Mouse (Mus musculus): Measurements from ENCODE around the gene Dmrtc2.
"Not testable (repeated sequence)": the region's sequence is repeated elsewhere in the genome, so short reads cannot be mapped to it uniquely, and the experiment has no call there.

Gene Dmrtc2

GRCm38 (mm10) chr7:24869532-24870165 is at the start of gene Dmrtc2, which contains the start of gene Lypd4:
Dmrtc2 (plus strand) TSS chr7:24870057.
Lypd4 (minus strand) TSS chr7:24869941.
- DNase-seq = no peak

- DNase-seq = no peak
These were observed 45.4 kb upstream of the Dmrtc2 start for GRCm38 (mm10) chr7:24824452-24824851.

GRCm38 (mm10) chr7:24827181-24827580 is 42.7 kb upstream of the Dmrtc2 start:
- no peak for DNase-seq

- DNase-seq = peak; percentile 16 to 32
These were observed 31.0 kb upstream of the Dmrtc2 start for GRCm38 (mm10) chr7:24838732-24839409.

- DNase-seq = peak in 1 of 2 experiments; percentile 12
These were observed 30.4 kb upstream of the Dmrtc2 start for GRCm38 (mm10) chr7:24839410-24839808.

GRCm38 (mm10) chr7:24840331-24840730 is 29.5 kb upstream of the Dmrtc2 start:
- DNase-seq = no peak

- DNase-seq = no peak
These were observed 28.8 kb upstream of the Dmrtc2 start for GRCm38 (mm10) chr7:24841009-24841408.

- DNase-seq = no peak
These were observed 25.7 kb upstream of the Dmrtc2 start for GRCm38 (mm10) chr7:24844144-24844543.

GRCm38 (mm10) chr7:24845181-24845580 is 24.7 kb upstream of the Dmrtc2 start:
- DNase-seq = no peak

GRCm38 (mm10) chr7:24845713-24846112 is 24.1 kb upstream of the Dmrtc2 start:
- no peak for DNase-seq

- not testable (repeated sequence) for DNase-seq
These were observed 23.3 kb upstream of the Dmrtc2 start for GRCm38 (mm10) chr7:24846576-24846975.

GRCm38 (mm10) chr7:24850162-24850561 is 19.7 kb upstream of the Dmrtc2 start:
- DNase-seq = no peak

GRCm38 (mm10) chr7:24850899-24851303 is 19.0 kb upstream of the Dmrtc2 start:
- DNase-seq = no peak

GRCm38 (mm10) chr7:24851596-24852325 is 18.1 kb upstream of the Dmrtc2 start:
- DNase-seq = no peak

GRCm38 (mm10) chr7:24852557-24853232 is 17.2 kb upstream of the Dmrtc2 start:
- no peak for DNase-seq

GRCm38 (mm10) chr7:24853233-24853563 is 16.7 kb upstream of the Dmrtc2 start:
- no peak for DNase-seq

- no peak for DNase-seq
These were observed 16.2 kb upstream of the Dmrtc2 start for GRCm38 (mm10) chr7:24853695-24854094.

GRCm38 (mm10) chr7:24856460-24857120 is 13.3 kb upstream of the Dmrtc2 start:
- DNase-seq = peak in 1 of 2 experiments; percentile 13

- no peak for DNase-seq
These were observed 10.6 kb upstream of the Dmrtc2 start for GRCm38 (mm10) chr7:24859234-24859633.

- no peak for DNase-seq
These were observed 7.9 kb upstream of the Dmrtc2 start, which contains the start of gene Gm9844 for GRCm38 (mm10) chr7:24861913-24862312. Gm9844 (plus strand) TSS chr7:24862213.

GRCm38 (mm10) chr7:24862853-24863252 is 7.0 kb upstream of the Dmrtc2 start:
- DNase-seq = no peak

GRCm38 (mm10) chr7:24864156-24864555 is 5.7 kb upstream of the Dmrtc2 start:
- no peak for DNase-seq

GRCm38 (mm10) chr7:24869080-24869479 is 777 bp upstream of the Dmrtc2 start:
- DNase-seq = no peak

All from lung, postnatal 4 days (tissue).